Mouse (Mus musculus) hindbrain, embryonic 14.5 days (tissue): Measurements from ENCODE around the gene Usp38. TPM values are rescaled to one million over a fixed set of nuclear protein-coding genes. Genes with fewer than 3 reads are reported as not detected.
"Not testable (repeated sequence)": the region's sequence is repeated elsewhere in the genome, so short reads cannot be mapped to it uniquely, and the experiment has no call there.

Source experiments
- ATAC-seq: fragments of 200-750 bp; cut with Nextera tagmentation; 2 replicates; pipeline ENCODE4 v1.8.0; 2017; ENCODE audit warnings: moderate number of reproducible peaks, mild to moderate bottlenecking, moderate TSS enrichment, moderate library complexity; ENCODE audit not compliant: low FRiP score
- DNase-seq: peaks from one replicate; pipeline ENCODE4 v3.0.0-alpha.2; 2015; ENCODE audit warnings: low spot score
- H3K27ac ChIP-seq: fragments of 300-500 bp; sonication (generic); 2 replicates; pipeline ENCODE4 v1.5.1; 2014; ENCODE audit warnings: mild to moderate bottlenecking, moderate library complexity
- H3K27me3 ChIP-seq: fragments of 300-500 bp; sonication (generic); 2 replicates; pipeline ENCODE4 v1.6.1; 2014; ENCODE audit warnings: mild to moderate bottlenecking, low read length, mixed read lengths; ENCODE audit not compliant: control insufficient read depth, insufficient read depth
- H3K36me3 ChIP-seq: fragments of 300-500 bp; sonication (generic); replicated peaks from 2 replicates; pipeline ENCODE4 v1.6.1; 2014; ENCODE audit not compliant: control insufficient read depth, insufficient read depth
- H3K4me1 ChIP-seq: fragments of 300-500 bp; sonication (generic); replicated peaks from 2 replicates; pipeline ENCODE4 v1.6.1; 2014; ENCODE audit warnings: antibody characterized with exemption, low read length, mixed read lengths; ENCODE audit not compliant: control insufficient read depth, insufficient read depth
- H3K4me2 ChIP-seq: fragments of 300-500 bp; sonication (generic); replicated peaks from 2 replicates; pipeline ENCODE4 v1.6.1; 2014; ENCODE audit warnings: mild to moderate bottlenecking, moderate library complexity
- H3K4me3 ChIP-seq: fragments of 300-500 bp; sonication (generic); replicated peaks from 2 replicates; pipeline ENCODE4 v1.5.1; 2014; ENCODE audit warnings: mild to moderate bottlenecking, low read length
- H3K9ac ChIP-seq: fragments of 300-500 bp; sonication (generic); 2 replicates; pipeline ENCODE4 v1.6.1; 2014
- H3K9me3 ChIP-seq: fragments of 300-500 bp; sonication (generic); 2 replicates; pipeline ENCODE4 v1.6.1; 2016; ENCODE audit warnings: low read length; ENCODE audit not compliant: control insufficient read depth
- WGBS: fragments of 180-500 bp; shearing (Covaris S2); extraction: QIAGEN DNeasy Blood & Tissue Kit; methylation state at CpG from one replicate; pipeline ENCODE4 v1.1.7; 2014; 5-methylcytosine and 5-hydroxymethylcytosine counted together
- polyA plus RNA-seq: library from polyadenylated mRNA; unstranded; fragments of >200 nt; fragmentation: Nextera tagmentation; extraction: Ambion mirVana; gene quantifications from 2 replicates; pipeline ENCODE4 v1.2.1, GENCODE M21; 2014

Usp38 gene
- polyA plus RNA-seq = 24.7 and 27.5 TPM in 2 replicates

- Histone ChIP-seq H3K4me3 (peak within 1 kb of the TSS; percentile 98), H3K27me3 (no peaks in the 10 kb centered on the region), H3K27ac (peak within 1 kb of the TSS; percentile 96), H3K4me1 (peaks cover 35% of the 10 kb centered on the region), H3K9me3 (no peaks in the 10 kb centered on the region), H3K9ac (peak within 1 kb of the TSS; percentile 83), H3K4me2 (peak within 1 kb of the TSS; percentile 97), H3K36me3 (peaks cover 16% of the 10 kb centered on the region; the same call in 1 of the 2 replicates)
- ATAC-seq (peak; percentile 99), DNase-seq (peak; percentile 100)
- 3% methylated on average over 57 of the region's 57 CpGs for whole genome bisulfite sequencing
Measured at GRCm38 (mm10) chr8:81014789-81015699, at the start of gene Usp38. Gene Usp38 (minus strand): TSS chr8:81014928.

DNA sequence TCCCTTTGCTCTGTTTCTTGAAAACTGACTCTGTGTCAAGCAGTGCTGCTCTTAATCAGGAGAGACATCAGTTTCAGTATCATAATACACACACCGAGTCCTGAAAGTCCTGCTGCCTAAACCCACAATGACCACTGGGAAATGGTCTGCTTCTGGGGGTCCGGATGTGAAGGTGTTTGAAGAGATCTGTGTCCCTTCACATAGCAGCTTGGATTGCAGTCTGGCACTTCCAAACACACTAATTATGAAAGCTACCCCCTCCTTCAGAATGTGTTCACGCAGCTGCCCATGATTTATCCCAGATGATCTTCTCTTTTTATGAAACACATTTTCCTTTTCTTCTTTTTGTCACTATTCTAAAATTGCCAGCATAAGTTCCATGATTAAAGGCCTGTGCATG, 47.8 kb upstream of the Usp38 start:
- Histone ChIP-seq H3K27me3 (no peaks in the 10 kb centered on the region), H3K27ac (no peak overlapping the region), H3K4me2 (no peak overlapping the region), H3K36me3 (no peaks in the 10 kb centered on the region), H3K9me3 (no peaks in the 10 kb centered on the region), H3K9ac (no peak overlapping the region), H3K4me3 (no peak overlapping the region), H3K4me1 (no peaks in the 10 kb centered on the region)
- ATAC-seq = no peak
- 89% methylated on average over 3 of the region's 3 CpGs for WGBS
- DNase-seq = no peak

DNA sequence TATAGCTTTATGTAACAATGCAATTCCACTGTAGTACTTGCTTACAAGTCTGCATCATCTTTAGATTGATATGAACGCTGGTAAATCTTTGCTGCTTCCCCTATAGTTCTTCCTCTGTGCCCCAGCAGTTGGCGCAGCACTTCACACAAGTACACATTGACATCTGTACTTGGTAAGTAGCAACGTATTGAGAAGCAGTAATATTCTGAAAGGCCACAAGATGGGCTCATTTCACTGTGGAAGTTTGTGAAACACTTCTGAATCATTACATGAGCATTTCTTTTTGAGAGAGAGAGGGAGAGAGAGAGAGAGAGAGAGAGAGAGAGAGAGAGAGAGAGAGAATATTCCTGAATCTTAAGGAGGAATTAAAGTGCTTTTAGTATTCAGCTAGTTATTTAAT, 47.2 kb upstream of the Usp38 start:
- Histone ChIP-seq H3K27me3 (no peaks in the 10 kb centered on the region), H3K27ac (no peak overlapping the region), H3K4me1 (no peaks in the 10 kb centered on the region), H3K4me3 (no peak overlapping the region), H3K36me3 (no peaks in the 10 kb centered on the region), H3K4me2 (no peak overlapping the region), H3K9ac (no peak overlapping the region), H3K9me3 (no peaks in the 10 kb centered on the region)
- 52% methylated on average over 3 of the region's 3 CpGs for WGBS
- ATAC-seq = no peak
- peak; percentile 78 for DNase-seq

GRCm38 (mm10) chr8:81044201-81044600, 29.5 kb upstream of the Usp38 start:
- peak; percentile 28 for DNase-seq
- ATAC-seq = no peak
- no peaks in the 10 kb centered on the region for H3K9me3 ChIP-seq
- H3K36me3 ChIP-seq = no peaks in the 10 kb centered on the region
- no peak overlapping the region for H3K4me3 ChIP-seq
- H3K4me1 ChIP-seq = no peaks in the 10 kb centered on the region
- no peak overlapping the region for H3K27ac ChIP-seq
- H3K9ac ChIP-seq = no peak overlapping the region
- 42% methylated on average over 3 of the region's 3 CpGs for WGBS
- H3K27me3 ChIP-seq = no peaks in the 10 kb centered on the region
- H3K4me2 ChIP-seq = no peak overlapping the region

DNA sequence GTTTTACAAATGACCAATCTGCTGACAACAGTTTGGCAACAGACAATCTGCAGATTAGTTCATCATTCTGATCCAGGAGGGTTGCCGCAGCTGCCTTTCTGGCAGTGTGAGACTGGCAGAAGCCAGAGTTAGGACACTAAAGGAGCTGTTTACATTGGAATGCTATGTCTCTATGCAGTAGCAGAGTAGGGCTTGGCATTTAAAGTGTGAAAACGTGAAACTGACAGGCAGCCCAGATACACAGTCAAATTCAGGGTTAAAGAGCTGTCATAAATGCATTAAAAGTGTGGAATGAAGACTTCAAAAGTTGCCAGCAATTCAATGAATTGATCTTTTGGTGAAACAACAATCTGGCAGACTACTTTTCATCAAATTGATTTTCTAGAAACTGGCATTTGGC, 13.3 kb upstream of the Usp38 start:
- Histone ChIP-seq H3K4me2 (no peak overlapping the region), H3K27ac (no peak overlapping the region), H3K36me3 (no peaks in the 10 kb centered on the region), H3K27me3 (no peaks in the 10 kb centered on the region), H3K4me3 (no peak overlapping the region), H3K9ac (no peak overlapping the region), H3K4me1 (no peaks in the 10 kb centered on the region), H3K9me3 (peaks cover 7% of the 10 kb centered on the region; the same call in 1 of the 2 replicates)
- WGBS = 61% methylated on average over 2 of the region's 2 CpGs
- ATAC-seq (no peak), DNase-seq (no peak)

- not testable (repeated sequence) for H3K4me3 ChIP-seq, H3K36me3 ChIP-seq, ATAC-seq, H3K9ac ChIP-seq, DNase-seq, H3K27me3 ChIP-seq, H3K9me3 ChIP-seq, H3K27ac ChIP-seq, H3K4me2 ChIP-seq
- WGBS = 89% methylated on average over 8 of the region's 8 CpGs
- H3K4me1 ChIP-seq = peaks cover 19% of the 10 kb centered on the region
Measured at GRCm38 (mm10) chr8:81017548-81017947, 2.8 kb upstream of the Usp38 start.

DNA sequence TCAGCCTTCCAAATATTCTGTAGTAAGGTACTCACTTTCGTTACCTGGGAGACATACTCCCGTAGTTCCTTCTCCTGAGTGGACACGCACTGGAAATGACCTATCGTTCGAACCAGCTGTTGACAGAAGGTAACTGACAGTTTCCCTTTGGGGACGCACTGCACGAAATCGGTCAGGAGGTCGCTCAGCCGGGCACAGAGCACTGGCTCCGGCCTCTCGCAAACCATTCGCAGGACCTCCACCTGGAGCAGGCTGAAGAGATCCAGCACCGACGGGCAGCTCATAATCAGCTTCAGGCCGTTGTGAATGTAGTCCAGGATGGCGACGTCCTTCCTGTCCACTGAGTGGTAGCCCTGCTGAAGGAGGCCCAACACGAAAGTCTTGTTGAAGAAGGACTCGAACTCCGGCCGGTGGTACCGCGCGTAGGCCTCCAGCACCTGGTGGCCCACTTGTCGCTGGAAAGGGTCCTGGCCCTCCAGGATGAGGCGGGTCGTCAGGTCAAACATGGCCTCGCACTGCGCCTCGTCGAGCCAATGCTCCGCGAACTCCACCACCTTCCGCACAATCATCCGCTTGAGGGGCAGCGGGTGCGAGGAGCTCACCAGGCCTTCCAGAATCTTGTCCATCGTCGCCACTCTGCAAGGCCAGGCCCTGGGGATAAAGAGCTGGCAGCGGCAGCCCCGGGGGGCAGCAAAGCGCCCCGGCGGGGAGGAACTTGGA, 757 bp downstream of the Usp38 start:
- Histone ChIP-seq H3K36me3 (peaks cover 21% of the 10 kb centered on the region), H3K27ac (peak overlapping the region; percentile 74), H3K4me1 (peaks cover 35% of the 10 kb centered on the region), H3K9ac (peak overlapping the region; percentile 81), H3K4me3 (peak overlapping the region; percentile 98), H3K4me2 (peak overlapping the region; percentile 97), H3K27me3 (no peaks in the 10 kb centered on the region), H3K9me3 (no peaks in the 10 kb centered on the region)
- DNase-seq (no peak), ATAC-seq (no peak)
- 5% methylated on average over 45 of the region's 45 CpGs for WGBS

DNA sequence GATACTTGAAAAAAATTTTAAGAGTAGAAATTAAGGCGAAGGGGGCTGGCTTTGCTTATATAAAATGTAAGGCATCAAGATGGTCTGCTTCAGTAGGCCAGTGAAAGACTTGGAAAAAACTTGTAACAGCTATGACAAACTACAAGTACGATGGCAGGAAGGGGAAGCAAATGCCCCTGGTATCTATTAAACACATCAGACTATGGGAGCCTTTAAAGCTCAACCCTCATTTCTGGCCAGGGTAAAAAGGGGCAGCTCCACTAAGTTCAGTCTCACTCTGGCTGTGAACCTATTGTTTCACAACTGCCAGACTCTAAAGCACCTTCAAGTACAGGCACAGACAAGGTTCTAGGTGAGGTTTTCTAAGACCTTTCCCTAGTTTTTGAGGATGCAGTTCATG, 2.0 kb downstream of the Usp38 start:
- Histone ChIP-seq H3K9me3 (no peaks in the 10 kb centered on the region), H3K9ac (peak overlapping the region; percentile 81), H3K4me2 (peak overlapping the region; percentile 97), H3K4me3 (peak overlapping the region; percentile 98), H3K27me3 (no peaks in the 10 kb centered on the region), H3K36me3 (peaks cover 33% of the 10 kb centered on the region), H3K27ac (no peak overlapping the region), H3K4me1 (peaks cover 35% of the 10 kb centered on the region)
- DNase-seq = no peak
- 83% methylated on average over 2 of the region's 2 CpGs for whole genome bisulfite sequencing
- ATAC-seq = no peak

DNA sequence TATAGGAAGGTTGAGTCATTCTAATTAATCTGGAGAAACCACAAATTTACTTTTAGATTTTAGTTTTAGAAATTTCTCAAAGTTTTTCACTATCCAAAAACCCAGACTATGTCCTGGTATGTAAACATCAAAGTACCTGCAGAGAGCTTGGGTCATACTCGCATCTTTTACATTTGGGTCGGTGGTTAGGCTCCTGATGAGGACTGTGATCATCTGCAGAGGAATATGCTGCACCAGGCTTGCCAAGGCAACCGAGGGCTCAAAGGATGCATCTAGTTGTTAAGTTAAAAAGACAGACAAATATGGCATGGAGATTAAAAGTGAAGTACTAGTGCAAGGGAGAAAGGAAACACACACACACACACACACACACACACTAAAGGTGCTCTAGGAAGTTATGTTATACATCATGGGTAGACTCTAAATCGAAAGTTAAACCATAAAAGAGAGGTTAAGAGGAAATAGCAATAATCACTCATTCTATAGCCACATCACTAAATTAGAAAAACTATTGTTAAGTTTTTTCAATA, 2.6 kb downstream of the Usp38 start:
- no peak for DNase-seq
- no peak for ATAC-seq
- Histone ChIP-seq H3K4me2 (peak overlapping the region; percentile 97), H3K4me3 (peak overlapping the region; percentile 9; the same call in 1 of the 2 replicates), H3K9me3 (no peaks in the 10 kb centered on the region), H3K36me3 (peaks cover 39% of the 10 kb centered on the region), H3K9ac (no peak overlapping the region), H3K27ac (no peak overlapping the region), H3K4me1 (peaks cover 35% of the 10 kb centered on the region), H3K27me3 (no peaks in the 10 kb centered on the region)
- 78% methylated on average over 4 of the region's 4 CpGs for WGBS
